Mouse (Mus musculus) myocyte (in vitro differentiated cells): ENCODE results near the gene Plscr1. TPM values are rescaled to one million over a fixed set of nuclear protein-coding genes. Genes with fewer than 3 reads are reported as not detected.

Experiments used
- H3K27me3 ChIP-seq: one replicate; pipeline ENCODE4 v1.6.1; 2011; ENCODE audit not compliant: control insufficient read depth, insufficient read depth, insufficient read length
- H3K36me3 ChIP-seq: one replicate; pipeline ENCODE4 v1.6.1; 2011; ENCODE audit not compliant: control insufficient read depth, insufficient read depth
- H3K4me2 ChIP-seq: one replicate; pipeline ENCODE4 v1.6.1; 2011; ENCODE audit warnings: low read depth, control low read depth
- H3K4me3 ChIP-seq: one replicate; pipeline ENCODE4 v1.5.1; 2011; ENCODE audit warnings: mild to moderate bottlenecking, control low read depth, moderate library complexity
- H3K79me2 ChIP-seq: one replicate; pipeline ENCODE4 v1.6.1; 2011; ENCODE audit not compliant: control insufficient read depth, insufficient read depth
- H3ac ChIP-seq: one replicate; pipeline ENCODE4 v1.6.1; 2011; ENCODE audit not compliant: control insufficient read depth, insufficient read length
- CEBPB ChIP-seq: IDR thresholded peaks from 2 replicates; pipeline ENCODE4 v1.6.1; 2011; ENCODE audit warnings: mild to moderate bottlenecking, moderate library complexity; ENCODE audit not compliant: poor library complexity, insufficient read depth, severe bottlenecking
- E2F4 ChIP-seq: IDR thresholded peaks from one replicate; pipeline ENCODE4 v1.6.1; 2011; ENCODE audit warnings: mild to moderate bottlenecking, control low read depth, moderate library complexity; ENCODE audit not compliant: insufficient read depth
- MAX ChIP-seq: IDR thresholded peaks from one replicate; pipeline ENCODE4 v1.6.1; 2011; ENCODE audit warnings: low read depth, mild to moderate bottlenecking, control low read depth
- MYOD1 ChIP-seq, 3 experiments: IDR thresholded peaks; one replicate each; pipeline ENCODE4 v1.6.1; 2011; ENCODE audit warnings: control low read depth in 2 of 3, low read depth in 2 of 3, mild to moderate bottlenecking in 2 of 3, moderate library complexity in 1 of 3; ENCODE audit not compliant: insufficient read length in 2 of 3, control insufficient read depth in 1 of 3
- MYOG ChIP-seq, 3 experiments: IDR thresholded peaks; one replicate each; pipeline ENCODE4 v1.6.1; 2011; ENCODE audit warnings: control low read depth in 2 of 3, low read depth in 2 of 3, mild to moderate bottlenecking in 2 of 3; ENCODE audit not compliant: insufficient read length in 2 of 3, control insufficient read depth in 1 of 3, insufficient read depth in 1 of 3
- POLR2A ChIP-seq: IDR thresholded peaks from one replicate; pipeline ENCODE4 v1.6.1; 2011; ENCODE audit warnings: low read depth, mild to moderate bottlenecking, control low read depth, moderate library complexity; ENCODE audit not compliant: insufficient read length
- POLR2AphosphoS2 ChIP-seq: IDR thresholded peaks from one replicate; pipeline ENCODE4 v1.6.1; 2011; ENCODE audit warnings: low read depth, control low read depth; ENCODE audit not compliant: insufficient read length
- REST ChIP-seq: IDR thresholded peaks from one replicate; pipeline ENCODE4 v1.6.1; 2011; ENCODE audit warnings: mild to moderate bottlenecking, control low read depth, moderate library complexity; ENCODE audit not compliant: insufficient read depth, insufficient read length
- SRF ChIP-seq: IDR thresholded peaks from one replicate; pipeline ENCODE4 v1.6.1; 2011; ENCODE audit warnings: low read depth; ENCODE audit not compliant: control insufficient read depth, insufficient read length
- TCF12 ChIP-seq: IDR thresholded peaks from one replicate; pipeline ENCODE4 v1.6.1; 2011; ENCODE audit warnings: mild to moderate bottlenecking, control low read depth; ENCODE audit not compliant: poor library complexity, insufficient read depth, severe bottlenecking
- TCF3 ChIP-seq: IDR thresholded peaks from one replicate; pipeline ENCODE4 v1.6.1; 2011; ENCODE audit warnings: low read depth, control low read depth; ENCODE audit not compliant: insufficient read length
- USF1 ChIP-seq: IDR thresholded peaks from one replicate; pipeline ENCODE4 v1.6.1; 2011; ENCODE audit warnings: low read depth, mild to moderate bottlenecking, control low read depth, moderate library complexity
- polyA plus RNA-seq: library from polyadenylated mRNA; unstranded; fragments of >200 nt; fragmentation: generic; extraction: Trizol; gene quantifications from one replicate; pipeline ENCODE4 v1.2.1, GENCODE M21; 2012; ENCODE audit warnings: missing spikeins

Plscr1 gene
- polyA plus RNA-seq, 1 experiment: 17.7 TPM

DNA sequence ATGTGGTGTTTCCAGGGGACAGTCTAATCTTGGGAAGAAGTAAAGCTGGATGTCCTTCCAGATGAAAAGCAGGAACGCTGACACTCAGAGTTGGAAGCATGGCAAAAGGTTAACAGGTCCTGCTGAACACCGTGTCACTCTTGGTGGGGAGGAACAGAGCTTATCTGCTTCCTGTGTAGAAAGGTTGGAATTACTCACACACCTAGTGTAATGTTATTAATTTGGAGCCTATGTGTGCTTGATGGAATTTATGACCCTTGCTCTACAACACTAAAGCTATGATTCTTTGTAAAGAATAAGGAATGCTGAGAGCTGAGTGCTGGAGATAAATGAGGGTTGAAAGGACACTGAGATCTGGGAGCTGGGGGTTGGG lies 19.7 kb upstream of the Plscr1 start:
- no peaks in the 10 kb centered on the region for H3K79me2 ChIP-seq
- no peaks in the 10 kb centered on the region for H3K27me3 ChIP-seq
- TF ChIP-seq E2F4: no peak
- no peak for TF ChIP-seq REST
- TF ChIP-seq USF1: no peak
- TF ChIP-seq POLR2A: no peak
- no peak for TF ChIP-seq MAX
- no peak for TF ChIP-seq MYOG (IDR thresholded peaks at IDR 0.05; ENCODE audit: control insufficient read depth in 1 of 3, insufficient read depth in 1 of 3, insufficient read length in 2 of 3, low read depth in 2 of 3)
- TF ChIP-seq MYOD1 (IDR thresholded peaks at IDR 0.05; ENCODE audit: control insufficient read depth in 1 of 3, insufficient read length in 2 of 3, low read depth in 2 of 3): no peak
- TF ChIP-seq POLR2AphosphoS2: no peak
- TF ChIP-seq TCF3: no peak
- TF ChIP-seq SRF: no peak
- no peak for TF ChIP-seq CEBPB
- TF ChIP-seq TCF12: no peak

GRCm38 (mm10) chr9:92234901-92235458 lies 14.6 kb upstream of the Plscr1 start:
- Histone ChIP-seq H3K79me2 (no peaks in the 10 kb centered on the region), H3ac (no peak overlapping the region), H3K4me3 (no peak overlapping the region), H3K36me3 (no peaks in the 10 kb centered on the region), H3K4me2 (no peak overlapping the region), H3K27me3 (no peaks in the 10 kb centered on the region)
- no peak for TF ChIP-seq TCF3
- TF ChIP-seq E2F4: no peak
- TF ChIP-seq SRF: no peak
- no peak for TF ChIP-seq MYOD1 (IDR thresholded peaks at IDR 0.05; ENCODE audit: control insufficient read depth in 1 of 3, insufficient read length in 2 of 3, low read depth in 2 of 3)
- no peak for TF ChIP-seq MAX
- TF ChIP-seq USF1: no peak
- TF ChIP-seq TCF12: no peak

More for the DNA sequence above, 19.7 kb upstream of the Plscr1 start:
- Histone ChIP-seq H3K36me3 (no peaks in the 10 kb centered on the region), H3ac (no peak overlapping the region), H3K4me2 (no peak overlapping the region), H3K4me3 (no peak overlapping the region)

- peak overlapping the region; percentile 94 for H3K4me2 ChIP-seq
- no peaks in the 10 kb centered on the region for H3K27me3 ChIP-seq
- no peaks in the 10 kb centered on the region for H3K36me3 ChIP-seq
- peaks cover 30% of the 10 kb centered on the region for H3K79me2 ChIP-seq
- no peak overlapping the region for H3ac ChIP-seq
- H3K4me3 ChIP-seq: peak overlapping the region; percentile 89
- TF ChIP-seq E2F4 (no peak), TCF12 (no peak), REST (no peak), POLR2AphosphoS2 (no peak), MYOD1 (IDR thresholded peaks at IDR 0.05; ENCODE audit: control insufficient read depth in 1 of 3, insufficient read length in 2 of 3, low read depth in 2 of 3) (no peak), MAX (no peak), MYOG (IDR thresholded peaks at IDR 0.05; ENCODE audit: control insufficient read depth in 1 of 3, insufficient read depth in 1 of 3, insufficient read length in 2 of 3, low read depth in 2 of 3) (no peak), TCF3 (no peak), POLR2A (no peak), USF1 (no peak), CEBPB (no peak), SRF (no peak)
Measured at GRCm38 (mm10) chr9:92248773-92249446, 640 bp upstream of the Plscr1 start.

GRCm38 (mm10) chr9:92249987-92250772 lies 630 bp downstream of the Plscr1 start:
- Histone ChIP-seq H3K4me2 (peak overlapping the region; percentile 94), H3K79me2 (peaks cover 43% of the 10 kb centered on the region), H3ac (no peak overlapping the region), H3K27me3 (no peaks in the 10 kb centered on the region), H3K4me3 (peak overlapping the region; percentile 89), H3K36me3 (no peaks in the 10 kb centered on the region)
- TF ChIP-seq MYOD1 (IDR thresholded peaks at IDR 0.05; ENCODE audit: control insufficient read depth in 1 of 3, insufficient read length in 2 of 3, low read depth in 2 of 3): no peak
- TF ChIP-seq E2F4: peak; percentile 5
- TF ChIP-seq POLR2A: peak; percentile 72
- TF ChIP-seq MAX: no peak
- no peak for TF ChIP-seq MYOG (IDR thresholded peaks at IDR 0.05; ENCODE audit: control insufficient read depth in 1 of 3, insufficient read depth in 1 of 3, insufficient read length in 2 of 3, low read depth in 2 of 3)
- TF ChIP-seq POLR2AphosphoS2: peak; percentile 59
- peak; percentile 21 for TF ChIP-seq USF1
